Mouse (Mus musculus) yolk sac, embryonic 10.5 days (tissue): Measurements from ENCODE around the gene Gm5901.
"Not testable (repeated sequence)": the region's sequence is repeated elsewhere in the genome, so short reads cannot be mapped to it uniquely, and the experiment has no call there.

Experiments
- DNase-seq: peaks from one replicate; pipeline ENCODE4 v3.0.0-alpha.2; 2017; ENCODE audit warnings: low spot score

Gene Gm5901

DNA sequence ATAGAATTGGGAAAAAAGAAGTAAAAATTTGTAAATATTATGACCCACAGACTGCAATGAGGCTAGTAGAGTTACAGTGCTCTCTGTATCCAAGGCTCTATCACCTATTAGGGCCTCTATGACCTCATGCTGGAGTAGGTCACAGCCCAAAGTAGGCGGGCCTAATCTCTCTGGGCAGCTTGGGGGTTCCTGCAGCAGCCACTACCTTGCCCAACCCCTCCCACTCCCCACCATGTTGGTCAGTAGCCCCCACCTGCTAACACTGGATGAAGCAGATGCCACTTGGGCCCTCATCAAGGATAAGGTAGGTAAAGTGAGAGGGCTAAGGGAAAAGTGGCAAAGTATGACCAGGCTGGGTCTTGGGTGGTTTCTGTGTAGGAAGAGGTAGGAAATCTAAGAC lies at the start of gene Gm5901:
Gm5901 (plus strand) TSS at position 173 of the 400 bp plus-strand sequence.
- DNase-seq, result no peak

DNA sequence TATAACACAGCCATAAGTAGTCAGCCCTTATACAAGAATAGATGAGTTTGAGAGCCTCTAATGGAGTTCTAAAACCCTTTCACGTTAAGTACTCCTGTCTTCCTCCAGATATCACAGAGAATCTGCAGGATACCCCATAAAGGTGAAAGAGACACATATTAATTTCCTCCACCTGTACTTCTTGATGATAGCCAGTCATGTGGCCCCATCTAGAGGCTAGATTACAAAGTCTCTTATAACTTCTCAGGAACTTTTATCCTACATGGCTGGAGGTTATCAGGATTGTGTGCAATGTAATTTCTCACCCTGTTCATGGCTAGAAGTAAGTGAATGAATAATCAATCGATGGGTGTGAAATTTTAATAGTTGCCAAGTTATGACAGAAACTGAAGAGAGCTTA lies 49.5 kb upstream of the Gm5901 start:
- DNase-seq, result no peak

DNA sequence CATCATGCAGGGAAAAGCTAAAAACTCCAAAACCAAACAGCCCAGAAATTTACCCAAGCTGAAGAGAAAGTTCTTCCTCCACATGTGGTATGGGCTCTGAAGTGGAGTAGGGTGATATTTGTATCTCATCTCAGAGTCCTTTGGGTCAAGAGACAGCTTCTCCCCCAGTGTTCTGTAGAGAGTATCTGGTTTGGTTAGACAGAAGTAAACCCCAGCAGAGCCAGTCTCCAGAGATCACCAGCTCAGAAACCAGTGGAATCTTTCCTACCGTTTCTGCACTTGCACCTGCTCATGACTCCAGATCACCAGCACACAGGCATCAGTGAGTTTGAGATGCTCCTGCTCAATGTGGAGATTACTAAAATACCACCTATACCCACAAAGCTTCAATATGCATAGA lies 40.8 kb upstream of the Gm5901 start, which contains the start of gene Olfr690:
Olfr690 (minus strand) TSS at position 101 of the 400 bp plus-strand sequence.
- DNase-seq, result no peak

DNA sequence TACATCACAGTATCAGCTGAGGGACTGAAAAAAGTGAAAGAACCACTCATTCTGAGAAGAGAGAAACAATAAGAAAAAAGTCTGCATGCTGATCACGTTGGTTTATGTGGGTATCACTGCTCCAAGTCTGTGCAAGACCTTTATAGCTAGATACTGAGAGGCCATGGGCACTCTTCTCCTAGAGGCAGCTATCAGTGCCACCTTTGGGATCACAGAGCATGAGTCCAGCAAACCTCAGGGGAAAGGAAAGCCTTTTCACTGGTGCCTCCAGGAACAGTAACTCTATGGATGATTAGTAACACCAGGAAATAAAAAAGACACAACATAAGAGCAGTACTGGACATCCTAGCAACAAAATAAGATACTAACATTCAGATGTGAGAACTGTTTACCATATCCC lies 32.7 kb upstream of the Gm5901 start, which contains the start of gene Olfr691:
Olfr691 (minus strand) TSS at position 101 of the 400 bp plus-strand sequence.
- no peak for DNase-seq

DNA sequence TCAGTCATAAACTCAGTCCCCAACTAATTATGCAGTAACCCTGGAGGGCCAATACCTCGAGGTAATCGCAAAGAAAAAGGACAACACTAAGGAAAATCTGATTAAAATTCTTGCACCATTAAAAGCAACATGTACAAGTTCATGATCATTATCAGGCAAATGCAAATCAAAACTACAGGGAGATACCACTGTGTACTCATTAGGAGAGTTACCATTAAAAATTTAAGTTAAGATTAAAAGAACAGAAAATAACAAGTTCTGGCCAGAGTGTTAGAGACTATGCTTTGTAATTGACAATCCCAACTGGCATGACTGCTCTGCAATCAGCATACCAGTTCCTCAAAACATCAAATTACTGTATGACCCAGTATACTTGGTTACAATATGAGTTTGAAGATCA lies 32.1 kb upstream of the Gm5901 start:
- no peak for DNase-seq

DNA sequence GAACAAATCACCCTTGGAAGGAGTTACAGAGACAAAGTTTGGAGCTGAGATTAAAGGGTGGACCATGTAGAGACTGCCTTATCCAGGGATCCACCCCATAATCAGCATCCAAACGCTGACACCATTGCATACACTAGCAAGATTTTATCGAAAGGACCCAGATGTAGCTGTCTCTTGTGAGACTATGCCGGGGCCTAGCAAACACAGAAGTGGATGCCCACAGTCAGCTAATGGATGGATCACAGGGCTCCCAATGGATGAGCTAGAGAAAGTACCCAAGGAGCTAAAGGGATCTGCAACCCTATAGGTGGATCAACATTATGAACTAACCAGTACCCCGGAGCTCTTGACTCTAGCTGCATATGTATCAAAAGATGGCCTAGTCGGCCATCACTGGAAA lies 18.8 kb upstream of the Gm5901 start:
- DNase-seq, result not testable (repeated sequence)

DNA sequence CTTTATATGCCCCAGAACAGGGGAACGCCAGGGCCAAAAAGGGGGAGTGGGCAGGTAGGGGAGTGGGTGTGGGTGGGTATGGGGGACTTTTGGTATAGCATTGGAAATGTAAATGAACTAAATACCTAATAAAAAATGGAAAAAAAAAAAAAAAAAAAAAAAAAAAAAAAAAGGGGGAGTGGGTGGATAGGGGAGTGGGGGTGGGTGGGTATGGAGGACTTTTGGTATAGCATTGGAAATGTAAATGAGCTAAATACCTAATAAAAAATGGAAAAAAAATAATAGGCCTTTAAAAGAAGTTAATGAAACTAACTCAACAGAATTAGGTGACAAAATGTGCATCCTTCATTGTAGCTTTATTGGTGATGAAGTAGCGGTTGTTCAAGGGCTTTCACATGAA lies 18.4 kb upstream of the Gm5901 start:
- not testable (repeated sequence) for DNase-seq

DNA sequence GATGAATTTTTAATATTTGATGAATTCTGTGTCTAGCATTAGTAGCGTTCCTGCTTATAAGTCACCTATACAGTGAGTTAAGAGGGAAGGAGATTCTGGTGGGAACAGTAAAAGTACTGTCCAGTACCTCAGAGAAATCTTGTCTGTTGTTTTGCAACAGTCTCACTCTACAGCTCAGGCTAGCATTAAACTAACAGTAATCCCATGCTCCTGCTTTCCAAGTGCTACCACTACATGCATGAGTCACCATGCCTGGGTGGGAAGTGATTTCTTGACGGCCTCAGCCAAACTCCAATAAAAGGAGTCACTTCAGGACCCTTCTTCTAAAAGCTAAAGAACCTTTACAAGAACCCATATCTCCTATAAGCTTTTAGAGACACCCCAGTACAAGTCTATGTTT lies 13.1 kb upstream of the Gm5901 start:
- DNase-seq, result no peak

DNA sequence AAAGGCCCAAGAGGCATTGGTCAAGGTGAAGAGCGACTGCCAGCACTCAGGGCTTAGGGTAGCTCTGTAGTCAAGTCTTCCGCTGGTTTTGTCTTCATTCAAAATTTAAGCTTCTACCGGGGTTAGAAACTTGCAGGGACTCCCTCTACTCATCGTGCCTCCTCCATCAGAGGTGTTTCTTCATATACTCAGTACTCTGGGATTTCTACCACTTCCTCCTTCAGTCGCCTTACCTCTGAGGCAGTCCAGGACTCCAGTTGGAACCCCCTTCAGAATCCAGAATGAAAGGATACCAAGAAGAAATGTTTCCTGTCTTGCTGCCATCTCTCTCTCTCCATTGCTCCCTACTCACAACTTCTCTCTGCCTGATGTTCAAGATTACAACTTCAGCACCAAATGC lies 7.6 kb upstream of the Gm5901 start:
- DNase-seq, result no peak

DNA sequence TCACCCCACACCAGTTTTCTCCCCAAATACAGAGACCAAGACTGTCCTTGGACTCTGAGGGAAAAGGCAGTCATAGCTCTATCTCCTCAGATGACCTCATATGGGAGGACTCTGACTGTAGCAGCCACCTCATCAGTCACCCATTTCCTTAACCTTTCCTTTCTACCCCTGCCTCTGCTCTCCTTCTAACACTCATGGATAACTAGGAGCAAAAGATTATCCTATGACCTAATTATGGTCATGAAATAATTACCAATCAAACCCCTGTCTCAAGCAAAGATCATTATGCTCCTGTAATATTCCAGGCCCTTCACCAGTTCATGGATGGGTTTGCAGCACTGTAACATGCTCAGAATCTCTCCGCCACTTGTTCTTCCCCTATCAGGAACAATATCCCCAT lies 6.9 kb upstream of the Gm5901 start, which contains the start of gene Olfr692:
Olfr692 (plus strand) TSS at position 301 of the 400 bp plus-strand sequence.
- no peak for DNase-seq

DNA sequence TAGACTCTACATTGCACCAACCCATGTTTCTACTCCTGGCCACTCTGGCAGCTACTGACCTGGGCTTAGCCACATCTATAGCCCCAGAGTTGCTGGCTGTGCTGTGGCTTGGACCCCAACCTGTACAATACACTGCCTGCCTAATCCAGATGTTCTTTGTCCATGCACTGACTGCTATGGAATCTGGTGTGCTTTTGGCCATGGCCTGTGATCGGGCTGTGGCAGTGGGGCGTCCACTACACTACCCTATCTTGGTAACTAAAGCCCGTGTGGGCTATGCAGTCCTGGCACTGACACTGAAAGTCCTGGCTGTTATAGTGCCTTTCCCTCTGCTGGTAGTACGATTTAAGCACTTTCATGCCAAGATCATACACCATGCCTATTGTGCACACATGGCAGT lies 6.3 kb upstream of the Gm5901 start:
- DNase-seq, result no peak

DNA sequence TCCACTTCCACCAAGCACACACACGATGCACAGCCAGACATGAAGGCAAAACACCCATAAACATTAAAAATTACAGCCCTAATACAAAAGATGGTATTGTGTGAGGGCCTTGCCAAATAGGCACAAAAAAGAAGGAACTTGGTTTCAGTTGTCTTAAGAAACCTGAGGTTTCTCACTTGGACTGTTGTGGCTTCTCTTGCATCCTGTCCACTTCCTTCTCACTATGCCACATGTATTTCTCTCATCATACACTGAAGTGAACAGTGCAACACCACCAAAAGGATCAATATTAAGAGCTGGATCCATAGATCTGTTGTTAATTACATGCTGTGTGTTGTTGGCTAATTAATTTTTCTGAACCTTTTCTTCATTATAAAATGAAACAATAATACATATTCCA lies 1.9 kb upstream of the Gm5901 start:
- no peak for DNase-seq

DNA sequence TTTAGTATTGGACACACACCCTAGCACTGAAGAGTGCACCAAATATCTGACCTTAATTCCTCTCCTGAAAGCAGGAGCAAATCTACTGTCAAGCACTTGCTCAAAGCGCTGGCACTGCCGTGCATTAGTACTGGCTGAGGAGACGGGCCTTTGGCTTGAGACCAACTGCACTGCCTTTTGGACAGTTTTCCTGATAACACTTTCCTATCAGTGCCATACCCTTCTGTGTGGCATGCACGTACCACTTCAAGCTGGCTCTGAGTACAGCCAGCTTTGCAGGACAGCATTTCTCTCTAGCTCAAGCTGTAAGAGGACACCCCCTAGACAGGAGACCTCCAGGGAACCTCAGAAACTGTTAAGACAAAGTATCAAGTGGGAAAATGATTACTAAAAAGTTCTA lies 1.3 kb upstream of the Gm5901 start:
- DNase-seq, result no peak

DNA sequence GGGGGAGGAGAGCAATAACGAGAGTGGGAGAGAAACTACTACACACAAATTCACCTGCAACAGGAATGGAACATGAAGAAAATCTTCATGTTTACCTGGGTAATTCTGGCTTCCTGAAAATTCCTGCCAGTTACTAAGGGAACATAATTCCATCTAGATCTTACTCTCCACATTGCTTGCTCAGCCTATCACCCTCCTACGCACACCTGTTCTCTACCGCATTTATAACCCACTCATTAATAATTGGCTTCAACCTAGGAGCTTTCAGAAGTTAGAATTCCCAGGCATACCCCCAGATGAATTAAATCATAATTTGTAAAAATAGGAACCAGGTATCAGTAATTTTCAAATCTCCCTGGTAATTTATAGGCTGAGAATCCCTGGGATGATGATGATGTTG lies 862 bp upstream of the Gm5901 start:
- DNase-seq, result no peak

DNA sequence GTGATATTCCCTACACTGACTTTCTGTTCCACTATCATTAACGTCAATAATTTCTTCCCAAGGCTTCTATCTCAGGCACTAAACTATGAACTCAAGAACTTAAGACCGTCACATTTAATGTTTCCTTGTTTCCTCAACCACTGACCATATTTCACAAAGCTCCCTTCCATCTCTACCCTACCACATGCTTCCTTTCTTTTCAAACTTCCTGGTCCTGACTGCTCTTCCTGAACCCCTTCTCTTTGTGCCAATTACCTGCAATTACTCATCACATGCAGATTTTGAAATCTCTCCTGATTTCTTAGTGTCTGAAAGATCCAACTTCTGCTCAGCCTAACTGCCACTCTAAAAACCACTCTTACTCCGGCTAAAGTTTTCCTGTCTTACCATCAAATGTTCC lies 5.5 kb downstream of the Gm5901 start:
- DNase-seq, result no peak

DNA sequence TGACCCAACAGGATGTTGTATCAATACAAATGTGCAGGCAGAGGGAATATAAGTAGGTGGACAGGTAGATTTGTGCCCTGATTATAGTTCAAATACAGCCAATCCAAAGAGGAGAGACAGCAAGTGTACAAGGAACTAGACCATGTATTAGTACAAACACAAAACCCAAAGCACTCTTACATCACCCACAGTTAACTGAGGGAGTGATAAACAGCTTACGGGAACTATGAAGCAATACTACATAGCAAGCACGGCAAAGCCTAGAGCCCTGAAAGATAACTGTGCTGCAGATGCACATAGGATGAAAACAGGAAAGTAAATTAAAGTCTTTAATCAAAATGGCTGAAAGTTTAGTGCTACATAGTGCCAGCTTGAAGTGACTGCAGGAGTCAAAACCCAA lies 12.9 kb downstream of the Gm5901 start:
- no peak for DNase-seq

DNA sequence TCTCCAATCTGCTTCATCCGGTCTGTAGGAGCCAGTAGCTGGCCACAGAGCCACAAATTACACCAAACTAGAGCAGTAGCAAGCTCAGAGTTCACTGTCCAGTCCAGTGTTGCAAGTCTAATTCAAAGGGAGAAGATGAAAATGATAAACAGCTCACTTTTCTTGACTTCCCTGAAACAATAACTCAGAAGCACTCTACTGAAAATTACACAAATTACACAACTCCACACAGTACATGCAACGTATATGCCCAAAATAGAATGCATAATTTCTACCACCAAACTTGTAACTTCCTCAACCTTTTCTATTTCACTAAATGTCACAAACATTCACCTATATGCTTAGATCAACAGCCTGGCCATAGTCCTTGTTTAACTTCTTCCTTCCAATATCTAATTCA lies 15.4 kb downstream of the Gm5901 start:
- no peak for DNase-seq

DNA sequence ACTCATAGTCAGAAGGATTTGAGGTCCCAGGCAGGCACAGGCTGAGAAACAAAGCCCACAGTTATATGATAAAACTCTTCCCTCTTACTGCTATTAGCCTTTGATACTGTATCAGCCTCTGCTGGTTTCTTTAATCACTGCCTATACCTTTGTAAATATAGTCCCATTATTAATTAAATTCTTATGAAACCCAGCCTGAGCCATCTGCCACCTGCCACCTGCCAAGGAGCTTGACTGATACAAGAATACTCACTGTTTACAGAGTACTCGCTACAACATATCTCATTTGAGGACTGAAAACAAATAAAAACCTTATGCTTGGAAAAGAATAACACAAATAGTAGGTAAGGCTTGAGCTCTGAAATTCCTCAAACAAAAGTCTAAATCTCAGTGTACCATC lies 19.8 kb downstream of the Gm5901 start:
- DNase-seq, result no peak

DNA sequence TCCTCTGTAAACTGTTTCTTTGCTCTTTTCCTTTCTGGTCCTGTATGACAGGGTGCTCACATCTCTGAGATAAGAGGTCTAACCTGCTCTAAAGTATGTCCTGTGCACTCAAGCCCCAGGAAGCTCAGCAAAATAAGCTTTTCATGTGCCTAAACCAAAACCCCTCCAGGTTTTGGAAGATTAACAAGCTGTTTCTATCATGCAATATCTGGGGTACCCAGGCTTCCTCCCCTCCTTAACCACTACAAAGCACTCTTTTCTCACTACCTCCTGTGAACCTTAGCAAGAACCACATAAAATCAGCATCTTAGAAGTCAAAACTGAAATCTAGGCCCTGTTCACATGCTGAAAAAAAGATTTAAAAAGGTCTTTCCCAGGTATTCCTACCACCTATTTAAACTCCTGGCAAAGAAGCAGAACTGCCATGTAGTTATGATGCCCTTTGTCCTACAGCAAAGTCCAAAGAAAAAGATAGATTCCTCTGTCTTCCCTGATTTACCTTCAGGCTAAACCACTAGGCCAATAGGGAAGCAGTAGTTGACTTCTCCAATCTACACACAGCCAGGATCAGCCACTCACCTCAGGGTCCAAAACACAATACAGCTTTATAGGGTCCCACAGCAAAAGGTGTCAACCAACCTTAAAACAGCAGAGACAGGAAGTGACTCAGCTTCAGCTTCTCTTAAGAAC lies 20.4 kb downstream of the Gm5901 start:
- DNase-seq, result peak; percentile 9

DNA sequence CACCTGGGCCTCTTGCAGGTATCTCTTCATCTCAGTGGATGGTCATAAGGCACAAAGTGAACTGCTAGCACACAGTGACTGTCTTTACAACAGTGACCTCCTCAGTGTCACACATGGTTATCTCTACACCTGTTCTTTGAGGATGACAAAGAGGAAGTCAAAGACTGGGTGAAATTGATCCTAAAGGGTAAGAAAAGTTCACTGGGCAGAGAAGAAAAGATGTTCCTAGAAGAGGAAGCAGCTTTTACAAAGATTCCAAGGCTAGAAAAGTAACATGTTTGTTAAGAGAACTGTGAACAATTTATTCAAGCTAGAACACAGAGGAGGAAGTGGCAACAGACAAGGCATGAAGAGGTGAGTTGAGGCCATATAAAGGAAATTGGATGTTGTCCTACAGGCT lies 21.3 kb downstream of the Gm5901 start:
- no peak for DNase-seq

DNA sequence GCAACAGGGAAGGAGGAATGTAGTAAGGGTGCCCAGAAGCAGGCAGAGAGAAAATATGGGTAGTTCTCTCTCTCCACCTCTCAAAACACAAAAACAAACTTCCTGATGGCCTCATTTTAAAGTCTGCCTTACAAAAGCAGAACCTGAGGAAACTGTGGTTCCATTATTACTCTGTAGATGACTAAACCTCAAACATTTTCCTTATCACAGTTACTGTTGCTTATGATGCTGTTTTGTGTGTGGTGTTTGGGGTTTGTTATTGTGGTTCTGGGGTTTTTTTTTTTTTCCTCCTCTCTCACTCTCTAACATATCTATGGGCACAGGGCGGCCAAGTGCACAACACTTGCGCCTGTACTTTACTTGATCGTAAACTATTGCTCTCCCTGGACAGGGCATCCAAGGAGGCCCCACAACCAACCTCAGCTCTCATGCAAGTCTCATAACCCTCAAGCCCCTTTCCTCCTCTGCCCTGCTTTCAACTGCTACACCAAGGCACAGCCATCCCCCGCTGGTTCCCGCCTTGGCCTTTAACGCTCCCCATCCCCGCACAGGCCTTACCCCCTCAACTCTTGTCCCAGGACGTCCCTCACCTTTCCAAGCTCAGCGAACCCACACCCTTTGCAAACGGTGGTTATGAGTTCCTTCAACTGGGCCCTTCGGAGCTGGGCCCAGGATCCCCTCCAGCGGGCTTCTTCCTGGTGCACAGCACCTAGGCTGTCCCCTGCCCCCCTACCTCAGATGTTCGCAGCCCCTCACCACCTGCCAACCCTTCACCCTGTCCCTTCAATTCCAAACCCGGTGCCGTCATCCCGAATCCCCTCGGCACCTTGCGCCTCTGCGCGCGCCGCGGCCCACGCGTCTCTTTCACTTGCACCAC lies 24.5 kb downstream of the Gm5901 start:
- no peak for DNase-seq

DNA sequence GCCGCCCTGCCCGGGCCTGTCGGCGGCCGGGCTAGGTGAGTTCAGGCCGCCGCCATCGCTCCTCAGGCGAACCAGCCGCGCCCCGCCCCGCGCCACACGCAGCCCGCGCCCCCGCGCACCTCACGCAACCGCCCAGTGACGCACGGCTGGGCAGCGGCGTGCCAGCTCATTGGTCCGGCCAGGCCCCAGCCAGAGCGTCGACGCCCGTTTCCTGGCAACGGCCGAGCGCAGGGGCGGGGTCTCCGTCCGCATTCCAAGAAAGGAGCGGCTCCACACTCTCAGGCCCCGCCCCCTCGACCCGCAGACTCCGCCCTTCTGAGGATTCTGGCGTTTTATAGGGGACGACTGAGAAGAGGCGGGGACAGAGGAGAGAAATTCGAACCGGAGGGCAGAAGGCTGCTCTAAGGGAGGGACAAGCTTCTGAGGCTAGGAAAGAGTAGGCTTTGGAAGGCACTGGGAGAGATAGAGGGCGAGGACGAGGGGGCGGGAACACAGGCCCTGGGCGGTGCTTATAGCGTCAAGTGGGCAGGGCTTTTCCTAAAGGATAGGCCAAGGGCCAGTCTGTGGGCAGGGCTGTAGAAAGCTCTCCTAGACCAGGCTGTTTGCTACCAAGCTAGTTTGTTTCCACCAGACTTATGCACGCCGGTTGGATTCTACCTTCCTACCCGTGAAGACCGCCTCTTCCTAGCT lies 25.2 kb downstream of the Gm5901 start, which contains the start of gene Fam160a2:
Fam160a2 (minus strand) TSS at position 120 of the 690 bp plus-strand sequence.
- DNase-seq, result peak; percentile 100

DNA sequence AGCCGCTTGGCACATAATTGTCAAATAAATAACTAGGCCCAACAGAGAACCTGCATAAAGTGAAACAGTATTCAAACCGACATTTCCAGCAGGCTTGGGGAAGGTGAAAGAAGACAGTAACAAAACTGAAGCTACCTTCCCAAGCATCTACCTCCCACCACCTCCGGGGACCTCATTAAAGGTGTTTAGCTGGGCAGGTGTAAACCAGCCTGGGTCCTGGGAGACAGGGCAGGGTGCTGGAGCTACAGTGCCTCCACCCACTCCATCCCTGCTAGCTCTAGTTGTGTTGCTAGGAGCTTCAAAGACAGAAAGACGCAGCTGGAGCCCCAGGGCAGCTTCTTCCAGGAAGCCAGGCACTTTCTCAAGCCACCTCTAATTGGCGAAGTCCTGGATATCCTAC lies 29.4 kb downstream of the Gm5901 start, which contains the start of gene Cnga4:
Cnga4 (plus strand) TSS at position 301 of the 400 bp plus-strand sequence.
- DNase-seq, result no peak
